Mouse (Mus musculus) cerebellum, adult 18-20 months (tissue): Measurements from ENCODE around the gene Wnt3.
"Not testable (repeated sequence)": the region's sequence is repeated elsewhere in the genome, so short reads cannot be mapped to it uniquely, and the experiment has no call there.

Source experiments
- DNase-seq, 2 experiments: peaks; one replicate each; pipeline ENCODE4 v3.0.0; 2021

Gene Wnt3

DNA sequence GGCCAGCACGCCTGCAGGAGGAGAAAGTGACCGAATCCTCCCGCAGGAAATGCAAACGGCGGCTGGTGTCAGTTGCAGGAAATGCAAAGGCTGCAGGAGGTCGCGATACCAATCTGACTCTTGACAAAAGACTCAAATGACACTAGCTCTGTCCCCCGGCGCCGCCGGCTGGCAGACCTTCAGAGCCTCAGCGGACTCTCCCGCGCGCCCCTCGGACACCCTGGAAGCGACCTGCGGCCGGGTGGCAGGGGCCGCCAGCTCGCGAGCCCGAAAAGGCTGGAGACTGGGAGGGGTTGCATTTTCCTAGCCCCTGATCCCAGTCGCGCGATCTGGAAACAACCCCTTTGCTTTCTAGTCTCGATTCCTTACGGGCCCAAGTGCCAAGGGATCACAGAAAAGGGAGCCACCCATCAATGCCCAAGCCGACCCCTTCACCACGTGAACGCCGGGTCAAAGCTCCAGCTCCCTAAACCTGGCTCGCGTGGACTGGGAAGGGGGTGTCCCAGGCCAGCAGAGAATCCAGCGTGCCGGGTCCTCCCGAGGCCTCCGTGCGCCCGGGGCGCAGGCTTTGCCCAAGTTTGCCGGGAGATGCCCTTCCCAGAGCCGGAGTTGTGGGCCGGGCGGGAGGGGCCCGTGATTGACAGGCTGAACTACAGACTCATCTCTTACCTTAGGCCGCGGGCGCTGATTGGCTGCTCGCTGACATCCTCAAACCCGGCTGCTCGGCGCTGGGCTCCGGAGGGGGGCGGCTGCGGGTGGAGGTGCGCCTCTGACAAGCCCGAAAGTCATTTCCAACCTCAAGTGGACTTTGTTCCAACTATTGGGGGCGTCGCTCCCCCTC lies at the start of gene Wnt3:
Wnt3 (plus strand) TSS at position 764 of the 841 bp plus-strand sequence.
- DNase-seq, result peak; percentile 47 to 67

DNA sequence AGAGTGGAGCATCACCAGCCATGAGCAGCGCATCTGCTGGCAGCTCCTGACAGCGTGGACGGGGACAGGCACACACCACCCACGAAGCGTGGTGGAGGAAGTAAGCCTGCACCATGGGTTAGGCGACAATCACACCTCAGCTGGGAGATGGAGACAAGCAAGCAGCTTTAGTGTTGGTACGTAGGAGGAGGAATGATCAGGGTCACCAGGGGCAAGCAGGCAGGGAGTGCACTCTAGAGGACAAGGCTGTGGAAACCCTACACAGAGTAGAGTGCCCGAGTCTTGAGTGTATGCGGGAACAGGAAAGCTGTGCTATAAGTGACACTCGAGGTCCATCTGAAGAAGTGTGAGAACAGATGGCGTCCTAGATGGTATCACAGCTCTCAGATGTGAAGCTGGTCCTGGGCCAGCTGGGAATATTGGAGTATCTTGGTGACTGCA lies 49.6 kb upstream of the Wnt3 start:
- DNase-seq, result peak in 1 of 2 experiments; percentile 18

DNA sequence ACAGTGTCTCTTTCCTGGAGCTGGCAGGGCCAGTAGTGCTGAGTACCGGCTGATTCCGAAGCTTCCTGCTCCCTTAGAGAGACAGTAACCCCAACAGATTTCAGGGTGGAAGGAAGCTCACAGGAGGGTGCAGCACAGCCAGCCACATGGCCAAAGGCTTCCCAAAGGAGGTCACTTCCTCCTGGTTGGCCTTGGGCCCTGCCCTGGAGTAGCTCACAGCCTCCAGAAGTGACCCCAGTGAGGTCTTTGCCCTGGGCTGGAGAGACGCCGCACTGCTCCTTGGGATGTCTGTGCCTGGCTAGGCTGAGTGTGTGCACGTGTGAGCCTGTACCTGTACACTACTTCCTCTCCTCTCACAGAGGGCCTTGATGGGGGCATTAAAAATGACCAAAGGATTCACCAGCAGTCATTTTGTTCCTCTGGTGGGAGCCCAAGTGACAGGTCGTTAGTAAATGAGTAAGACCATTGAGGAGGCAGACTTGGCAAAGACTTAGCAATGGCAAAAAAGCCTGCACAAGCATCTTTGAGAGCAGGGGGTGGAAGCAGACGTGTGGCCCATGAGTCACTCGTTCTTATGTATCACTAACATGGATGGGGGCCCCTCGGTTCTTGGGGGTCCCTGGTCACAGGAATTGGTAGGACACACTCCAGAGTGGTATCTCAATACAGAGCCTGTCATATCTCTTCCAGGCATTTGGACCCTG lies 44.5 kb upstream of the Wnt3 start:
- DNase-seq, result no peak

DNA sequence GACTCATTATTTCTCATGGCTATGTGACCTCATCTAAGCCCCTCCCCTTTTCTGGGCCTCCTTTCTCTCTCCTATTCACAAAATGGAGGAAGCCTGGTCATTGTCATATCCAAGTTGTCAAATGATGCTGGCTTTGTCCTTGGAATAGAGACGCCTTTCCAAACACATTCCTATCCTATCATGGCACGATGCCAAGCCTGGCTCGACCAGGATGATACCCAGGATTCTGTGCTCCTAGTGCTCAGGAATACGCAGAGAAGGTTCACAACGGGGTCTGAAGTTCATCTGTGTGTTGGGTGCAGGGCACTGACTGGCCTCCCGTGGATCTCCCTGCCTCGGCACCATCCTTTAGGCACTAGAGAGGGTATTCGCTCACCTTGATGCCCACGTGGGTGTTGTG lies 42.4 kb upstream of the Wnt3 start:
- DNase-seq, result no peak

DNA sequence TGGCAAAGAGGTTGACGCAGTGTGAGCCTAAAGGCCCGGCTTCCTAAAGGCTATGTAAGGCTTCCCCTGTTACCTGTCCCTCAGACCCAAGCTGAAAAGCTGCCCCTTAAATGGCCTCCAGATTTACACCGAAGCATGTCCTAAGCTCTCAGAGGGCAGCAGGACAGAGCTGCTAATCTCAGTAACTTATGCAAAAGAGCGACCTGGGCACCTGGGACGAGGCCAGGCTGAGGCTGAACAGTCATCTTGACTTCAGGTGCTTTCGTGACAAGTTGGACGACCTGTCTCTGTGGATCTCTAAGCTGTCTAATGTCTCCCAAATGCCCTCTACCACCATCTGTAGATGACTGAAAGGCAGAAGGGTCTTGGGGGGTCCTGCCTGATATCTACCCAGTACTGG lies 41.6 kb upstream of the Wnt3 start:
- no peak for DNase-seq

DNA sequence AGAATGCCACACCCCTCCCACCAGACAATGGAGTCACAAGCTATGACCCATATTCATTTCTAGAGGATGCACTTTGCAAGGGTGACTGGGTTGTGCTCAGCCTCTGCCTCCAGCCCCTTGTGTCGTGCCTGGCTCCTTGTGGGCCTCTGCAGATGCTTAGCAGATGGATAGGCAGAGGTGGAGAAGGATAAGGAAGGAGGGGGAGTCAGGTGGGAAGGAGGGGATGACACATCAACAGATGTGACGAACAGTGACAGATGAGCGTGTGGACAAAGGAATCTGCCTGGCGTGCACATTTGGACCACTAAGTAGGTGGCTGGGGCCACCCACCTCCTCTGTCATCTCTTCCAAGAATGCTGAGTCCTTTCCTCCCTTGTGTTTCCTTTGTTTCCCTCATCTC lies 40.9 kb upstream of the Wnt3 start:
- DNase-seq, result no peak

DNA sequence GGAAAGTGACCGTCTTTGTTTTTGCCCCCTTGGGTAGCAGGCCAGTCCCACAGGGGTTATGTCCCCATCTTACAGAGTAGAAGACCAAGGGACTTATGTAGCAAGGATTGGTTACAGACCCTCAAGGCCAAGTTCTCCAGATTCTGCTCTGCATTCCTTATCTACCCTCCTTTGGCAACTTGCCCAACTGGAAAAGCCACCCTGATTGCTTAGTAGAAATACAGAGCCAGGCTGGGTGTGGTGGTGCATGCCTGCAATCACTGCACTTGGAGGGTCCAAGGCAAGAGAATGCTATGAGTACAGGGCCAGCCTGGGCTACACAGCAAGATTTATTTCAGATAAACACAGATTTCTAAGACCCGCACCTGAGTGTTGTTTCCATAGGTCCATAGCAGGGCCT lies 40.0 kb upstream of the Wnt3 start:
- no peak for DNase-seq

DNA sequence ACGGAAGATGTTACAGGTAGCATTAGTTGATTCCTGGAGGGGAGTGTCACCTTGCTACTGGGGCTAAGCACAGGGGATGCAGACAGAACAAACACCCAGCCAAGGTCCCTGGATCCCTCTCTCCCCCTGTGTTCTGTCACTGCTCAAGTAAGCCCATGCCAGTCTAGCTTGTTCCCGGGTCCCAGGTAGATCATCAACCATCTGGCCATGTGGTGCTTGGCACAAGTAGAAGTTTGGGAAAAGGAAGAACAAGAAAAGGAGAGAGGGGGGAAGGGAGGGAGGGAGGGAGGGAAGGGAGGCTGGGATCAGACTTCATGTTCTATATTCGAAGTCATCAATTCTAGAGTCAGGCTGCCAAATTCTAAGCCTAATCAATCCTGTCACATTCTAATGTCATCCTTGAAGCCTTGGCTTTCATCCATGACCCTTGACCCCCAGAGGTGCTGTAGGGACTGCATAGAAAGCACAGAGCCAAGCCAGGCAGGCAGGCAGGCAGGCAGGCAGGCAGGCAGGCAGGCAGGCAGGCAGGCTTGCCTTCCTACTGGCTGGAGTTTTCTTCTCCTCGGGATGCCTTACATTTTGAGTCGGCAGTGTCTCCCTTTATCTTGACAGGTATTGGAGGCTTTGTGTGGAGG lies 39.4 kb upstream of the Wnt3 start:
- no peak for DNase-seq

DNA sequence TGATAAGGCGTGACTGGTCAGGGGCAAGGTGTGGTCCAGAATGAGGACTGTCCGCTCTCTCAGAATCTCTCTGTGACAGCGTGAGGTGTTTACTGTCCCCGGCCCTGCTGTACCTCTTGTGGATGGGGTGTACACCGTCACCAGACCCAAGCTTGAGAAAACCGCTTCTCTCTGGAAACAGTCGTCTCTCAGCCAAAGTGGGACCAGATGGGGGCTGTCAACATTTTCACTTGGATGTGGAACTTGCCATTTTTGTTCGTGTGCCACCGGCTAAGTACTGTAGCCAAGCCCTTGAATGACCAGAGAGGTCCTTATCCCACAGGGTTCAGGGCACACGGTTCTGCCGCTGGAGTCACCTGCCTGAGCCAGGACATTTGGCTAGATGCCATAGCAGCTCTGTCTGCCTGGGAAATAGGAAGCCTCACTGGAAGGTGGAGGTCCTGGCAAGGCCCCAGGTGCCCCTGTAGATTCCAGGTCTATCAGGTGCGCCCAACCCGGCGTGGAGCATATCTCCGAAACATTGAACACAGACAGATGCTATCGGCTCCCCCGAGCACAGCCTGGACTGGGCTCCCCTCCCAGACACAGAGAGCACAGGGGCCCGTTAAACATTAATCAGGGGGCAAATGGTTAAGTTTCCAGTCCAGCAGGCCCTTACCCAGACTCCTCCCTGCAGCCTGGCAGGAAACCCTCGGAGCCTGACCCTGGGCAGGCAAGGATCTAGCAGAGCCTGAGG lies 38.7 kb upstream of the Wnt3 start:
- peak; percentile 30 to 31 for DNase-seq

DNA sequence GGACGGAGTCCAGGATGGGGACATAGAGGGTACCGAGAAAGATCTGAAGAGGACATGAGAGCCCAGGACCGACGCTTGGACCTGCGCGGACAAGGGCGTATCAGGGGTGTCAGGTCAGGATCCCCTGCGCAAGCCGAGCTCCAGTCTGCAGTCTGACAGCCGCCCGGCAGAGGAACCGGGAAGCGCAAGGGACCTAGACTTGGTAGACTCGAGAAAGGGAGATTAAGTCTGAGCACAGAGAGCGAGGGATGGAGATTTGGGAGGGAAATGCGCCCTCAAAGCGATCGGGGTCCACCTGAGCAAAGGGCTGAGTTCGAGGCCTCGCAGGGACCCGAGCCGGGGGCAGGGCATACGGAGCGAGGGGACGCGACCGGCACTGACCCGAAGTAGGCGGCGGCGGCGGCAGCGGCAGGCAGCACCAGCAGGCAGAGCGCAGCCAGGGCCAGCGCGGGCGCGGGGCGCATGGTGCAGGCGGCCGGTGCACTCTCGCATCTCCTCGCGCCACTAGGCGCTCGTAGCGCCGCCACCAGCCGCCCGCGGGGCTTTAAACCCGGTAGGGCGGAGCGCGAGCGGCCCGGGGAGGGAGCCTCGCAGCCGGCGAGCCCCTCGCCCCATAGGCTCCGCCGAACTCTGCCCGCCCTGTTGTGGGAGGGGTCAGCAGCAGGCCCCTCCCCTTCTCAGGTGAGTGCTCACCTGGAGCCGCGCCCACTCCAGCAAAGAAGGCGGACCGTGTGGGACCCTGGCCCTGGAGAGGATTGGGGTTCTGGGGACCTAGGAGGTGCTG lies 24.5 kb upstream of the Wnt3 start, which contains the start of gene Wnt9b:
Wnt9b (minus strand) TSS at position 516 of the 784 bp plus-strand sequence.
- peak; percentile 11 to 34 for DNase-seq

DNA sequence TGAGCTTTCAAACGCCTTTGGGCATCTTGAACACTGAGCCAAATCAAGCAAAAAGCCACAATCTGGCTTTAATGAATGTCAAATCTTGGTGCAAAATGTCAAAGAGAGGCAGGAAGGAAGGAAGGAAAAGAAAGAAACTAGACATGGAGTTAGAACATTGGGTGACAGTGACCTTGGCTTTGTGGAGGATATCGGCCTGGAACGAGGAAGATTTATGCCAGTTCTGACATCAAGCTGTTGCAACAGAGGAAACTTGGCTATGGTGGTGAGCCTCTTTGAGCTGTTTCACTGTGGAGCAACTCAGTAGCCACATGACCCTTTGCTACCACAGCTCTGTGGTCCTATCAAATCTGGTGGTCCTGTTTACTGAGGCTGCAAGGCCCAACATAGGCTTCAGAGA lies 23.3 kb upstream of the Wnt3 start:
- DNase-seq, result no peak

DNA sequence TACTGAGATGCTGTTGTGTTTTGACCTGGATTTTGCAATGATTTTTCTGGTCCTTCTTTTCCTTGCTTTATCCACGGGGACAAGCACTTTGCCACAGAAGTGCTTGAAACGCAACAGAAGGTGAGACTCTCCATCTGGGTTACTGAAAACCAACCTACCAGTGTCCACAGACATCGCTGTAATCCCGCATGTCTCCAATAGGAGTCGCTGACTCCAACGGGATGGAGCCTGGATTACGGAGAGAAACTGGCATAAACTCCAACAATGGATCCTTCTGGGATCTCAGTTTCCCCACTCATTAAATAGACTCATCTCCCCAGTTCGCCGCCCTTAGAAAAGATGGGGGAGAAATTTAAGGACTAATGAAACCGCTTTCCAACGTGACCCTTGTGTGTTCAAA lies 15.9 kb upstream of the Wnt3 start:
- DNase-seq, result no peak

DNA sequence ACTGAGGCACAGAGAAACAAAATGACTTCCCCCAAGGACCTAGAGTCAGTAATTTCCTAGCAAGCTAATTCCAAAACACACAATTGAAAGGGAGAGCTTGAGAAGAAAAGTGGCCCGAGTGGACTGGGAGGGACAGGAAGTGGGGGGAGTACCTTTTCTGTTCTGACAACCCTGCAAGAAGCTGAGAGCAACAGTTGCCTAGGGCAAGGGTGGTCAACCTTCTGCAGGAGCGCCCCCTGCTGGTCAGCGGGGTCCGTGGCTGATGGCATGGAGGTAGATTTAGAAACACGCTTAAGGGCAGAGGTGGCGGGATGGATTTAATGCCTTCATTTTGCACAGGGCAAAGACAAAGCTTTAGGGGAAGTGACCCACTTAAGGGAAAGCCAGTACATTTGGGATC lies 15.2 kb upstream of the Wnt3 start:
- peak; percentile 53 to 69 for DNase-seq

DNA sequence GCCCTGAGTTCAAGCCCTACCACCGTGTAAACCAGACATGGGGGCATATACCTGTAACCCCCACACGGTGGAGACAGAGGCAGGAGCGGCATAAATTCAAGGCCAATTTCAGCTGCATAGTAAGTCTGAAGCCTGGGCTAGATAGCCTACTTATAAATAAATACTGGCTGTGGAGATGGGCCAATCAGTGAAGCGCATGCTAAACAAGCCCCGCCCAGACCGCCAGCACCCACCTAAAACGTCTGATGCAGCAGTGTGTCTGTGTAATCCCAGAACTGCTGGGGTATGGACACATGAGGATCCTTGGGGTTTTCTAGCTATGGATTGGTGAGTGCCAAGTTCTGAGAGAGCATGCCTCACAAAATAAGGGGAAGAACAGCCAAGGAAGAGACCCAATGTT lies 13.8 kb upstream of the Wnt3 start:
- DNase-seq, result no peak

DNA sequence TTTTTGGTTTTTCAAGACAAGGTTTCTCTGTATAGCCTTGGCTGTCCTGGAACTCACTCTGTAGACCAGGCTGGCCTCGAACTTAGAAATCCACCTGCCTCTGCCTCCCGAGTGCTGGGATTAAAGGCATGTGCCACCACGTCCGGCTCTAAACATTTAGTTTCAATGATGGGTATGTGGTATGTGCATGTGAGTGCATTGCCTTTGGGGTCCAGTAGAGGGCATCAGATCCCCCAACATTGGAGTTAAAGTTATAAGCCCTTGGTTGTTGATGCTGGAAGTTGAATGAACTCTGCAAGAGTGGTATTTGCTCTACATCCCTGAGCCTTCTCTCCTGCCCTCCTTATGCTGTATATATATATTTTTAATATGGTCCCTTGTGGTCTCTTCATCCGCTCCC lies 13.1 kb upstream of the Wnt3 start:
- DNase-seq, result not testable (repeated sequence)

DNA sequence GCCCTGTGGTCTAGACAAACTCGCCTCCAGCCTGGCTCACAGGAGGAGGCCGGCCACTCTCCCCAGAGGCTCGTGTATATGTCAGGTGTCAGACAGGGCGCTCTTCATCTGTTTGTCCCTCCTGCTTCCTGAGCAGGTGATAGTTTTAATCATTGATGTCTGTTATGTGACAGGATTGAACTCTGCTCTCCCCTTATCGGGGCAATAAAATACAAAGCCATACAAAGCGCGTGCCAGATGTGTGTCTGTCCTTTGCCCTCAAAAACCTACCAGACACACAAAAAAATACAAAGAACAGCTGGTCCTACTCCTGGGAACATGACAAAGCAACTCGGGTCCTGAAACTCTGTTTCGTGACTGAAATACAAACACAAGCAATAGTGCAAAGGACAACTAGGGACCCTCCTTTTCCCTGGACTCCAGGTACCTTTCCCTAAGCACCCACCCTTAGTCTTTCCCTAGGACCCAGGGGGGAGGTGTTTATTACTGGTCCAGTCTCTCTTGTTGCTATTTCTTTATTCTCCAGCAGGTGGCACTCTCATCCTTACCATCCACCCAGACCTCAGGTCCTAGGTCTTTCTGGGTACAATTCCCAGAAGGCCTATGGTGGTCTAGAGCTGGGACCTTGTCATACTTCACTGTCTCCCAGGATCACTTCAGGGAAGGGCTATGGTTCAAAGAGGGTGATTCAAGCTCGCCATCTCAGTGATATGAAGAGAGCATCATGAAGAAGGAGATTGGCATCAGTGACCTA lies 10.4 kb upstream of the Wnt3 start:
- DNase-seq, result peak; percentile 49 to 64

DNA sequence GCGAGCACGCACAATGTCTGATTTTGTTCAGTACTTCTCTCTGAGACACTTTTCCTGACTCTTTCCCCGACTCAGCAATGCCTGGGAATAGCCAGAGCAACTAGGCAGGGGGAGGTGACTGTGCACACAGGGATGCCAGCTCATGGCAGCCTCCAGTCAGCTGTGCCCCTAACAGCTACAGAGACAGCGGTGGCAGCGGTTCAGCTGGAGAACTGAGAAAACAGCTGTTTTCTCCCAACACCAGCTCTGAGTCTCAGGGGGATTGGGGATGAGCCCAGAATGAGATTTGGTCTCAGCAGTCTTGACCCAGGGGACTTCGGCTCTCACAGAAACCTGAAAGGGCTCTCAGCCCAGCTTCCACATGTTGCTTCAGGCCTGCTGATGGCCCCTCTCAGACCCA lies 9.3 kb upstream of the Wnt3 start:
- no peak for DNase-seq

DNA sequence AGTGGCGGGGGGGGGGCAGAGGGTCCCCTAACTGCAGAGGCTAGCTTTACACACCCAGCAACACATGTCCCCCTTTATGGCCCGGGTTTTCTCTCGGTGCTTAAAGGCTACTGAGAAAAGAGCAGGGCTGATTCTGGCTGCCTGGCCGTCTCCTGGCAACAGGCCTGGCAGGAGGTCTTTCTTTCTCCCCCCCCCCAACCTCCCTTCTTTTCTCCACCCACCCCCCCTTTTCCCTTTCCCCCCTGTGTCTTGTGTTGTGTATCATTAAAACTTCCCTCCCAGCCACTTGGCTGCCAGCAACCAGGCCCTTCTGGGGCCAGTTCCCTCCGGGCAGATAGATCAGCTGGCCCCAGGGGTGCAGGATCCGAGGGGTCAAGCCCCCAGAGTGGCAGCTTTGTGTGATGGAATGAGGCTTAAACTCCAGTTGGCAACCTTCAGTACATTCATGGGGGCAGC lies 8.4 kb upstream of the Wnt3 start:
- DNase-seq, result no peak

DNA sequence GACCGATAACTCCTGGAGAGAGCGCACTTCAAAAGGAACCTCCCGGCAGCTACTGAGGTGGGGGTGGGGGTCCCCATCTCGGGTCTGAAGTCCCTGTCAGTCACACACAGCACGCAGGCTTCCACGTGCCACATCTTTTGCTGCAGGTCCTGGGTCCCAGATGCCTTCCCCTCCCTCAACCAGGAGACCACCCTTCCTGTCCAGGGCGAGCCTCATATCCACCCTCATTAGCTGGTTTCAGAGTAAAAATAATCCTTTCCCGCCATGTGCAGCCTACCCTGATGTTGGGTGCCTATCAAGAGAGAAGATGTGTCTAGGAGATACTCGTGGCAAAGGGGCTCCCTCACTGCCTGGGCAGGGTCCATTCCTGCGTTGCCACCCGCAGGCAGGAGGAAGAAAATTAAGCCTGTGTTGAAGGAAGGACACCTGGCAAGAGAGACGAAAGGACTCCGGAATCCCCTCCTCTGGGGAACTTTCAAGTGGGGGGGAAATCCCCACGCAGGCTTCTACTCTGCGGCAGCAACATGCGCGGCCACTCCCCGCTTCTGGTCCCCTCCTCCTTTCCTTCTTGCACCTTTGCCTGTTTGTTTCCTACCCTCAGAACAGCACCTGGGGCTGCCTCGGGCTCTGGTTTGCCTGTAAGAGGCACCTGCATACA lies 2.7 kb upstream of the Wnt3 start:
- no peak for DNase-seq

DNA sequence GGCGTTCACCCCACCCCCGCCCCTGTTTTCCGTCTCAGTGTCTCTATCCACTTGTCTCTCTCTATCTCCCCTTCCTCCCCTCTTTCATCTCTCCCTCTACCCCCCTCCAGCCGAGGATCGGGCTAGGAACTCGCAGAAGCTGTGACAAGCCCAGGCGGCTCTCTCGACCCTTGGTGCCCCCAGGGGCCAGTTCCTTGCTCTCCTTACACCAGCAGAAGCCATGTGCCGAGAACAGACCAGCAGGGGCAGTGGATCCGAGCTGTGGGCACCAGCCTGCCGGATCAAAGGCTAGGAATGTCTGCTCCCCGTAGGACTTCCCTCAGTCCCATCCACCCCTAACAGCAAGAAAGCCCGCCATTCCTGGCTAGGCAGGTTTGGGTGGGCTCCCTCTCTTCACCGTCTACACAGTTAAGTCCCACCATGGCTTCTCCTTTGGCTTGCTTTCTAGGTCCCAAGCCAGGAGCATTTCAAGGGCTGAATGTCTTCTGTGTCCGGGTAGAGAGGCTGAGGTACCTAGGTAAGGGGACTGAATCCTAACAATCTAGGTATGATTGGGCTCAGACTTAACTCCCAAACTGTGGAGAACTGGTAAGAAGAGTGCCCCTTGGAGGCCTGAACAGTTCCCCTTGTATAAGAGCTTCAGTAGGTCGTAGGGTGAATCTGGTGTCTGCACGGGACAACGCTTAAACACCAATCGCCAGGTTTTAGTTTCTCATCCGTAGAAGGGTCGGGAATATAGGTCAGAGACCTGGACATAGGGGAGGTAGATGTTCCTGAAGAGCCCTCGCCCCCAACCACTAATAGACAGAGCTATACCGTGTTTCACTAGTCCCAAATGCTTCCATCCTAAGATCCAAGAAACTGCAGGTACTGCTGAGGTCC lies 1.2 kb upstream of the Wnt3 start:
- DNase-seq, result no peak
